Mouse (Mus musculus) forebrain, embryonic 15.5 days (tissue): ENCODE results near the gene Deup1. TPM values are rescaled to one million over a fixed set of nuclear protein-coding genes. Genes with fewer than 3 reads are reported as not detected.
"Not testable (repeated sequence)": the region's sequence is repeated elsewhere in the genome, so short reads cannot be mapped to it uniquely, and the experiment has no call there.

ENCODE experiments used
- ATAC-seq: fragments of 200-750 bp; cut with Nextera tagmentation; replicated peaks from 2 replicates; pipeline ENCODE4 v1.8.0; 2017; ENCODE audit warnings: mild to moderate bottlenecking, moderate TSS enrichment, moderate library complexity
- H3K27ac ChIP-seq: fragments of 300-500 bp; sonication (generic); replicated peaks from 2 replicates; pipeline ENCODE4 v1.5.1; 2015; ENCODE audit warnings: mild to moderate bottlenecking, inconsistent platforms
- H3K27me3 ChIP-seq: fragments of 300-500 bp; sonication (generic); 2 replicates; pipeline ENCODE4 v1.6.1; 2015; ENCODE audit warnings: inconsistent platforms
- H3K36me3 ChIP-seq: fragments of 300-500 bp; sonication (generic); 2 replicates; pipeline ENCODE4 v1.6.1; 2015; ENCODE audit warnings: mild to moderate bottlenecking, inconsistent platforms
- H3K4me1 ChIP-seq: fragments of 300-500 bp; sonication (generic); 2 replicates; pipeline ENCODE4 v1.6.1; 2015; ENCODE audit warnings: inconsistent platforms
- H3K4me2 ChIP-seq: fragments of 300-500 bp; sonication (generic); replicated peaks from 2 replicates; pipeline ENCODE4 v1.6.1; 2015; ENCODE audit warnings: mild to moderate bottlenecking, inconsistent platforms
- H3K4me3 ChIP-seq: fragments of 300-500 bp; sonication (generic); 2 replicates; pipeline ENCODE4 v1.5.1; 2015; ENCODE audit warnings: mild to moderate bottlenecking, inconsistent platforms
- H3K9ac ChIP-seq: fragments of 300-500 bp; sonication (generic); replicated peaks from 2 replicates; pipeline ENCODE4 v1.6.1; 2015; ENCODE audit warnings: mild to moderate bottlenecking, inconsistent platforms
- H3K9me3 ChIP-seq: fragments of 300-500 bp; sonication (generic); 2 replicates; pipeline ENCODE4 v1.6.1; 2016; ENCODE audit warnings: inconsistent platforms
- WGBS: fragments of 180-500 bp; shearing (Covaris S2); methylation state at CpG from one replicate; pipeline ENCODE4 v1.1.7; 2015; ENCODE audit warnings: mixed read lengths; 5-methylcytosine and 5-hydroxymethylcytosine counted together
- polyA plus RNA-seq: library from polyadenylated mRNA; unstranded; fragments of >200 nt; fragmentation: Nextera tagmentation; extraction: Ambion mirVana; gene quantifications from 2 replicates; pipeline ENCODE4 v1.2.1, GENCODE M21; 2015

Gene Deup1
- polyA plus RNA-seq, 1 experiment from 2014 or later = 1.9 TPM

DNA sequence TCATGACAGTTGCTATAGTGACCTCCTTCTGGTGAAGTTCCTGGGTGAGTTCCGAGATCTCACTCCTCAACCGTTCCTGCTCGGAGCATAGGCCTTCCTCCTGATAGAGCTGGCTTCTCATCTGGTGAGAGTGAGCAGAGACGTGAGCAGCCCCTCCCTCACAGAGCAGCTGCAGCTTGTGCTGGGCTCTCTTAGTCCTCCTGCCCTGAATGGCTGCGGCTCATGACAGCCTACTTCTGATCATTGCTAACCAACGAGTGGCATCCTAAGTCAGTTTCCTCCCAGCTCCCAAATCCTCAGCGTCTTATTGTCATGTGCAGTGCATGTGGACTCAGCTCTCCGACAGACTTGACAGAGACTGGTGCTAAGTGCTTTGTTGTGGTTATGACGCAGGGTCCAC, 43.5 kb downstream of the Deup1 start:
- Histone ChIP-seq H3K4me3 (no peak overlapping the region), H3K4me1 (no peaks in the 10 kb centered on the region), H3K4me2 (no peak overlapping the region), H3K36me3 (no peaks in the 10 kb centered on the region), H3K9me3 (no peaks in the 10 kb centered on the region), H3K9ac (no peak overlapping the region), H3K27me3 (no peaks in the 10 kb centered on the region), H3K27ac (no peak overlapping the region)
- WGBS = 87% methylated on average over 9 of the region's 9 CpGs
- ATAC-seq = no peak

DNA sequence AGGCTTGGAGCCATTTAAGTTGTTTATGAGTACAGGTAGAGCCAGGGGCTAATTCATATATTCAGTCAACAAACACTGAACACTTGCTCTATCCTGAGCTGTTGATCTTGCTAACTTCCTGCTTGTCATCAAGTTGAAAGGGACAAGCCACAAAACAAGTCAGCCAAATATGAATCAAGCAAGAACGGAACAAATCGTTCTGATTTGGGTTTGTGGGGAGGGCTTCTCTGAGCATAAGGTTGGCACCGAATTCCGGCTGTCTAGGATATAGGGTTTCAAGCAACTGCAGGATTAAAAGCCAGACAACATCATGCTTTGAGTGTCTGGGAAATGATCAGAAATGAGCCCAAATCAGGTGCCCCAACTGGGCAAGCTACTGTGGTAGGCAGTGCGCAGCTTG, 45.7 kb downstream of the Deup1 start:
- Histone ChIP-seq H3K9ac (no peak overlapping the region), H3K36me3 (no peaks in the 10 kb centered on the region), H3K4me3 (no peak overlapping the region), H3K4me1 (no peaks in the 10 kb centered on the region), H3K27ac (no peak overlapping the region), H3K9me3 (no peaks in the 10 kb centered on the region), H3K4me2 (no peak overlapping the region), H3K27me3 (no peaks in the 10 kb centered on the region)
- no peak for ATAC-seq
- 94% methylated on average over 5 of the region's 5 CpGs for WGBS

DNA sequence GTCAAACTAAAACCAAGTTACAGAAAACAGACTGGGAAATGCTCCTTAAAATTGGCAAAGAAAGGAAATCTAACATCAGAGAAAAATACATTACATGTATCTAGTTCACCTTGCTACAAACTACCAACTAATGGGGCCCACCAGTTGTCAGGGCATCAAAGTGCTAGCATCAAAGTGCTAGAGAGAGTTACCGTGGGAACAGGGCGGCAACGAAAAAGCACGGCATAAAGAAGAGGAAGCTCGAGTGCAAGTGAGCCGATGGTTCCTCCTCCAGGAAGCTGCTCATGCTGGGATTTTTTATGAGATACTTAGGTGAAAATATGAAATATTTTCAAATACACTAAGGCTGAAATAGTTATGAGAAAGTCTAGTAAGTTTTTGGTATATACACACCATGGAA, 47.6 kb downstream of the Deup1 start:
- H3K27me3 ChIP-seq = no peaks in the 10 kb centered on the region
- no peak overlapping the region for H3K27ac ChIP-seq
- no peak overlapping the region for H3K4me3 ChIP-seq
- H3K4me2 ChIP-seq = no peak overlapping the region
- H3K4me1 ChIP-seq = no peaks in the 10 kb centered on the region
- WGBS = 58% methylated on average over 6 of the region's 6 CpGs
- no peaks in the 10 kb centered on the region for H3K36me3 ChIP-seq
- H3K9ac ChIP-seq = no peak overlapping the region
- H3K9me3 ChIP-seq = no peaks in the 10 kb centered on the region
- ATAC-seq = no peak

DNA sequence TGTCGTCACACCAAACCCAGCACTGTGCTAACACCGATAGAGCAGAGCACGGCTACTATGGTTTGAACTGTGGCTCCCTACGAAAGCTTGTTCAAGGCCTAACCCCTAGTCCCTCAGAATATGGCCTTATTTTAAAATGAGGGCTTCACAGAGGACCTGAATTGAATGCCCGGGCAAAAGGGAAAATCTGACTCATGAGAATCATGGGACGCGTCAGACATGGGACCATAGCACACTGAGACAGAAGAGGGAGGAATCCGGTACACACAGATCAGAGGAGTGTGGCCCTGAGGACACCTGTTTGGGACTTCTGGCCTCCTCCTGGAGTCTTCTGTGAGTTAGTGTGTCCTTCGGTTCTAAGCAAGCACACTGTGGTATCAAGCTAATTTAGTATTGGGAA, 48.8 kb downstream of the Deup1 start:
- WGBS = 94% methylated on average over 9 of the region's 9 CpGs
- Histone ChIP-seq H3K4me1 (no peaks in the 10 kb centered on the region), H3K27ac (no peak overlapping the region), H3K4me3 (no peak overlapping the region), H3K27me3 (no peaks in the 10 kb centered on the region), H3K36me3 (no peaks in the 10 kb centered on the region), H3K4me2 (no peak overlapping the region), H3K9ac (no peak overlapping the region), H3K9me3 (no peaks in the 10 kb centered on the region)
- ATAC-seq = no peak

DNA sequence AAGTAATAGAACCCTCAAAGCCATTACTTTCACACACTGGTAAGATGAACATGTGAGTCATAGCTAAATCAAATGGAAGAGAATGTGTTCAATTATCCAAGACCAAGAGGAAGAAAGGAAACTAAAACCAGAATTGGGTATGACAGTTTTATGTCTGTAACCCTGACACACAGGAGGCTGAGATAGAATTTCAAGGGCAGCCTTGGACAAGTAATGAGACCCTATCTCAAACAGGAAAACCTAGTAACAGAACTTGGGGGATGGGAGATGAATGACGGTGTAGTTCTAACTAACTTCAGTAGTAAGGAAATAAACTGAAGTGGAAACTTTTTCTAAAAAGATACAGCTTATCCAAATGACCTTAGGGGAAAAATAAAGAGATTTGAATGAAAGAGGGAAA, 49.3 kb downstream of the Deup1 start:
- Histone ChIP-seq H3K27me3 (no peaks in the 10 kb centered on the region), H3K9ac (no peak overlapping the region), H3K36me3 (no peaks in the 10 kb centered on the region), H3K27ac (no peak overlapping the region), H3K9me3 (no peaks in the 10 kb centered on the region), H3K4me2 (no peak overlapping the region), H3K4me1 (no peaks in the 10 kb centered on the region), H3K4me3 (no peak overlapping the region)
- no peak for ATAC-seq
- WGBS = 92% methylated on average over 1 of the region's 1 CpGs

DNA sequence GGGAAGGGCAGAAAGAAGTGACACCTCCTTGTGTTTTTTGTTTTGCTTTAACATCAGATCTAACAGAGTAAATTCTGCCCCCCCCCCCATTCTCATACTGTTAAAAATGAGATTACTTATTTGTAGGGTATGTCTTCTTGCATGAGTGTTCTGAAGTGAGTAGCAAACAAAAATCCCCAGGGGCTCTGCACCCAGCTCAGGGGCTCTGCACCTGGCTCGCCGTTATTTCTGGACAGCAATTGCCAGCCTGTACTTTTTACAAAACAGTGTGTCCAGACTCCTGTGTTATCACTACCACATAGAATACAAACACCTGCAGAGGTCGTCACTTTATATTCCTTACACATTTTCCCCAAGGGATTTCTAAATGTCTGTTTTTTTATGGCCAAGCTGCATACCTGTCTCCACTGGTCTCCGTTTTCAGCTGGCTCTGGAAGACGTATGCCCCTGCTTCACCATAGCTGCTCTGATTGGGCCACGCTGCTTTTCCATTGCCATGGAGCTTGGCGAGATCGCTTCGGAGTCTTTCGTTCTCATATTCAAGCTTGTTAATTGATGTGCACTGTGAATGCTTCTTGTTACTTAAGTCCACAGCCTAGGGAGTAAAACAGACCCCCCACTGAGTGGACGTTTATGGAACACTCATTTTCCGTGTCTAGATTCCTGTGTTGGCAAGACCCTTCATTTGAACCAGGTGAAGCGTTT, 52.8 kb downstream of the Deup1 start:
- Histone ChIP-seq H3K36me3 (no peaks in the 10 kb centered on the region), H3K4me2 (no peak overlapping the region), H3K4me1 (no peaks in the 10 kb centered on the region), H3K27me3 (no peaks in the 10 kb centered on the region), H3K4me3 (no peak overlapping the region), H3K9me3 (no peaks in the 10 kb centered on the region), H3K9ac (no peak overlapping the region), H3K27ac (no peak overlapping the region)
- 50% methylated on average over 13 of the region's 13 CpGs for WGBS
- ATAC-seq = no peak

DNA sequence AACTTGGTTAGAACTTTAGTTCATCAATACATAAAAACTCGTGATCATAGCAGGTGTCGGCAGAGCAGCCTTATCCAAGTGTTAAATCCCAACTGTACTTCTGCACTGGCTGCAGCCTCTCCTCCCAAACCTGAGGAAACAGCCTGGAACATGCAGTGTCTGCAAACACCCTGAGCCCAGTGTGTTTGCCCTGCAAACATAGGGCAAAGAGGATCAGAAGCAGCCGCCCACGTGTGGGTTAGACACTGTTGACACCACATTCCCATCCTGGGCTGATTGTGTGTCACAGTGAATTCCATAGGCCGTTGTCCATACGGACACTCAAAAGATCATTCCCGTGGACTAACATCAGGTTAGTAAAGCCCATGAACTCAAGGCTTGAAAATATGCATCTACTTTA, 65.4 kb downstream of the Deup1 start:
- no peak overlapping the region for H3K4me3 ChIP-seq
- no peaks in the 10 kb centered on the region for H3K36me3 ChIP-seq
- H3K4me1 ChIP-seq = no peaks in the 10 kb centered on the region
- H3K27ac ChIP-seq = no peak overlapping the region
- H3K4me2 ChIP-seq = no peak overlapping the region
- no peaks in the 10 kb centered on the region for H3K27me3 ChIP-seq
- ATAC-seq = no peak
- no peak overlapping the region for H3K9ac ChIP-seq
- WGBS = 89% methylated on average over 7 of the region's 7 CpGs
- H3K9me3 ChIP-seq = no peaks in the 10 kb centered on the region

DNA sequence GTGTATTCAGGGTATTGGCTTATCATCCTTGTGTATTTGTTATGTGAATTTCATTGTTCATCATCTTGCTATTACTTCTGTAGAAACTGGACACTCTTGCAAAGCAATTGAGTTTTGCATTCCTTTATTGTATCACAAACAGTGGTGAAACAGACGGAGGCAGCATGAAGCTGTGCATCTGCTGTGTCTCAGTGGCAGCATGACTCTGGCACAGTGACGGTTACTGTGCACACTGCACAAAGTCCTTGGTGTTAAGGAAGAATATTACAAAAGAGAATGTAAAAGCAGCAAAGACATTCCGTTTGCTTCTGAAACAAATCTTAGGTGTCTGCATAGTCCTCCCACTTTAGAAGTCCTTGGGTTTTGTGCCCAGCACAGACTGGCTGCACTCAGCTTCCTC, 67.3 kb downstream of the Deup1 start:
- Histone ChIP-seq H3K27me3 (no peaks in the 10 kb centered on the region), H3K4me3 (no peak overlapping the region), H3K9ac (no peak overlapping the region), H3K36me3 (no peaks in the 10 kb centered on the region), H3K4me2 (no peak overlapping the region), H3K4me1 (no peaks in the 10 kb centered on the region), H3K27ac (no peak overlapping the region), H3K9me3 (no peaks in the 10 kb centered on the region)
- no peak for ATAC-seq
- 64% methylated on average over 3 of the region's 3 CpGs for WGBS

DNA sequence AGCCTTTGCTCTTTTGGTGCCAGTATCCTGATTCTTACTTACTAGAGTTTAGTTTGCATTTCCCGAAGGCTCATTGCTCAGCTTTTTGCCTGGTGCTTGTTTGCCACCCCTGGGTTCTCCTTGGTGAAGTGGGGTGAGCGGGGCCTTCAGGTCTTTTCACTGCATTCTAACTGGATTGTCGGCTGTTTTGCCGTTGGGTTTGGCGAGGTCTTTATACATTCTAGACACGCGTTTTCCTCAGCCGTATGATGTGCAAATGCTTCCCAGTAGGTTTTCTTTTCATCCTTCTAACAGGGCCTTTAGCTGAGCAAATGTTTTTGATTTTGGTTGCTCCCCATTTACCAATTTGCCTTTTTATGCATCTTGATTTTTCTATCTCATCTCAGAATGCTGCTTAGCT, 74.4 kb downstream of the Deup1 start:
- WGBS = 53% methylated on average over 8 of the region's 8 CpGs
- Histone ChIP-seq H3K9ac (no peak overlapping the region), H3K27me3 (no peaks in the 10 kb centered on the region), H3K4me2 (no peak overlapping the region), H3K4me1 (peaks cover 9% of the 10 kb centered on the region), H3K9me3 (no peaks in the 10 kb centered on the region), H3K36me3 (no peaks in the 10 kb centered on the region), H3K27ac (no peak overlapping the region; the same call in 1 of the 2 replicates), H3K4me3 (no peak overlapping the region)
- peak; percentile 27; the same call in 1 of the 2 replicates for ATAC-seq

DNA sequence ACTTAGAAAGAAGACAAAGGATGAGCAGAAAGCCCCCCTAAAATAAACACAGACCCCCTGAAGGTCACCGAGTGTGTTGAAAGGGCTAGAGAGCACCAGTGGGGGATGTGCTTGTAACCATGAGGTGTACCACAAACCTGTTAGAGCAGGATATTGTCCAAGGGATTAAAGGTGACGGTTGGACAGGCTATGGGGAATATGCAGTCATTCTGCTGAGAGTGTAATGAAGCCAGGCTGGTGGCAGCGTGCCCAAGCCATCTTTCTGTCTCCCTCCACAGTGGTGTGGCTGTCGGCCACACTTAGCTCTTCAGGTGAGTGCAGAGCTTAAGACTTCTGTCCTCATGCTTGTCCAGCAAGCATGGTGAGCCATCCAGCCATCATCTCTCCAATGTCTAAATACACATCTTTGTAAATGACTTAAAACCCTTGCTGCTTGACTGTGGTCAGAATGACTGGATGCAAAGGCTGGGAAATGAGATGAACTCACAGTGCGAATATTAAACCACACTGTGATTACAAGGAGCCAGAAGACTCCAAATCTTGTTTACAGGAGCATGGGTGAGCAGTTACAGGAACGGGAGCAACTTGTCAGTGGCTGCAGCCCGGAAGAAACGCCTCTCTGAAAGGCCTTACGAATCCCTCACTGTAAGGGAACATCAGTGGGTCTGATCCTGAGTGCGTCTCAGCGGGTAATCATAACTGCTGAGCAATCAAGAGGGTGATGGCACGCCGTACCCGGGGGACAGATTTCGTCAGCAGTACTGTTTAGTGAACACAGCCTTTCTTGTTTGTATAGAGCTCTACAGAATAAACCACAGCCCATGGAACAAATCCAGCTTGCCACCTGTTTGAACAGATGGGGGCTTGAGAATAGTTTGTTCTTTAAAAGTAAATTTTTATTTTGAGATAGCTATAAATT, 75.5 kb downstream of the Deup1 start:
- Histone ChIP-seq H3K4me2 (no peak overlapping the region), H3K4me1 (peaks cover 9% of the 10 kb centered on the region), H3K9me3 (no peaks in the 10 kb centered on the region), H3K9ac (no peak overlapping the region), H3K27ac (no peak overlapping the region), H3K4me3 (no peak overlapping the region), H3K36me3 (no peaks in the 10 kb centered on the region), H3K27me3 (no peaks in the 10 kb centered on the region)
- peak; percentile 57; the same call in 1 of the 2 replicates for ATAC-seq
- WGBS = 65% methylated on average over 15 of the region's 15 CpGs

DNA sequence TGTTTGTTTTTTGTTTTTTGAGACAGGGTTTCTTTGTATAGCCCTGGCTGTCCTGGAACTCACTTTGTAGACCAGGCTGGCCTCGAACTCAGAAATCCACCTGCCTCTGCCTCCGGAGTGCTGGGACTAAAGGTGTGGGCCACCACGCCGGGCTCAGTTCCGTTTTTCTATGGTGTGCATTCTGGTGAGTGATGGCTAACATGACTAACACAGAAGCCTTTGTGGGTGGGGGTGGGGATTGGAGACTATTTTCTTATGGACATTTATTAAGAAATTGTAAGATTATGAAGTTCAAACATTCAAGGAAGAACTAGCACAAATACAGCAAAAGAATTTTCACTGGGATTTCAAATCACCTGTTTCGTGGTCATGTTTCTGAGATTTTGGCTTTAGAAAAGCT, 76.7 kb downstream of the Deup1 start:
- not testable (repeated sequence) for H3K27ac ChIP-seq, H3K4me1 ChIP-seq, H3K27me3 ChIP-seq, H3K4me3 ChIP-seq, H3K9me3 ChIP-seq, ATAC-seq, H3K9ac ChIP-seq, H3K36me3 ChIP-seq, H3K4me2 ChIP-seq
- 93% methylated on average over 6 of the region's 6 CpGs for WGBS

DNA sequence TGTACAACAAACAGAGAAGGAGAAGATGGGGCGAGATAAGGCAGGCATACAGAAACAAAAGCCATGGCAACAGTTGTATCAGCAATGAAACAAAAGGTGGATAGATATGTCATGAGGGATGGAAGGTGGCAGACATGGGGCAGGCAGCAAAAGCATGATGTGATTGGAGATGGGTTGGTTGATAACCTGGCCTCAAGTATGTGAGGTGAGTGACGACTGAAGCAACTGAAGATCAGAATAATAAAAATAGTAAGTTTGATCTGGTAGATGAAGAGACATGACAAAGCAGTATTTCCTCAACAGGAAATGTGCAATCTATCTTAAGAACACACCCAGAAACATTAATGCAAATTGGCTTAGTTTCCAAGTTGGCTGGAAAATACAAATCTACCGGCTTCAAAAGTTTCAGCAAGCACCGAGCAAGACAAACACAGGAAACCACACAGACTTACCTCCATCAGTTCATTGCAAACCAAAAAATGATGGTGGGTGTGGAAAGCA, 77.2 kb downstream of the Deup1 start:
- H3K4me3 ChIP-seq = no peak overlapping the region
- no peaks in the 10 kb centered on the region for H3K27me3 ChIP-seq
- no peak overlapping the region for H3K9ac ChIP-seq
- 91% methylated on average over 4 of the region's 4 CpGs for WGBS
- no peaks in the 10 kb centered on the region for H3K9me3 ChIP-seq
- peaks cover 9% of the 10 kb centered on the region for H3K4me1 ChIP-seq
- no peak overlapping the region for H3K4me2 ChIP-seq
- no peak overlapping the region for H3K27ac ChIP-seq
- no peak for ATAC-seq
- H3K36me3 ChIP-seq = no peaks in the 10 kb centered on the region
